Mouse (Mus musculus): Measurements from ENCODE around the gene Ptger1.

DNA sequence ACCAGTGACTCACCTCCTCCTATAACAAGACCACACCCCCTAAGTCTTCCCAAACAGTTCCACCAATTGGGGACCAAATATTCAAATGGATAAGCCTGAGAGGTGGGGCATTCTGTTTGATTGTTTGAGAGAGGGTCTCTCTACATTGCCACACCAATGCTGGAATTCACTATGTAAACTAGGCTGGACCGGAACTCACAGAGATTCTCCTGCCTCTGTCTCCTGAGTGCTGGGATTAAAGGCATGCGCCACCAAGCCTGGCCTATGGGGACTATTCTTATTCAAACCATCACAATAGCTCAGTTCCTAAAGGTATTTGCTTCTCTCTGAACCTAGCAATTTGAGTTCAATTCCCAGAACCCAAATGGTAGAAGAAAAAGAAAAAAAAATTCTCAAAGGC is 47.9 kb upstream of the Ptger1 start:
- TF ChIP-seq CTCF (IDR thresholded peaks at IDR 0.05; ENCODE audit: low read depth, low read length) (no peak), GATA1 (IDR thresholded peaks at IDR 0.05; ENCODE audit: borderline replicate concordance, low read length) (no peak)
